Mouse (Mus musculus) liver, embryonic 13.5 days (tissue): Measurements from ENCODE around the gene Mcm7. TPM values are rescaled to one million over a fixed set of nuclear protein-coding genes. Genes with fewer than 3 reads are reported as not detected.

Source experiments
- microRNA counts: library from miRNA; unstranded; fragments of <30 nt; microRNA quantifications from one replicate; lab custom pipeline; 2016
- microRNA-seq: library from miRNA; unstranded; fragments of <30 nt; microRNA quantifications from one replicate; pipeline ENCODE4, GENCODE M21; 2016
- polyA plus RNA-seq: library from polyadenylated mRNA; unstranded; fragments of >200 nt; fragmentation: Nextera tagmentation; extraction: Ambion mirVana; gene quantifications from 2 replicates; pipeline ENCODE4 v1.2.1, GENCODE M21; 2015

The Mcm7 gene
- polyA plus RNA-seq, 1 experiment from 2014 or later = 224 TPM

MicroRNAs within 50 kb of the gene (microRNA counts, 519-probe panel; counts per million panel counts)
- microRNA mmu-miR-106b (lab: Ali Mortazavi, UCI) (6,134 counts per million, percentile 76 among the panel's probes with 10 or more counts), microRNA mmu-miR-25 (lab: Ali Mortazavi, UCI) (7,937 counts per million, percentile 96 among the panel's probes with 10 or more counts), microRNA mmu-miR-93 (lab: Ali Mortazavi, UCI) (6,045 counts per million, percentile 75 among the panel's probes with 10 or more counts)

Small RNA genes lying within 50 kb of the gene (microRNA-seq; reads per million reads assigned to microRNA genes)
- gene Mir106b (13,067 reads per million, percentile 95 among the genes with 10 or more reads in this experiment), gene Mir25 (1,197 reads per million, percentile 77 among the genes with 10 or more reads in this experiment), gene Mir93 (24,787 reads per million, percentile 97 among the genes with 10 or more reads in this experiment)

Other genes starting within 250 kb of the Mcm7 start
- gene Gjc3, start 209.3 kb downstream of the Mcm7 start, polyA plus RNA-seq = 0.03 TPM in 1 of 2 replicates, not detected in the other
- 0.38 and 0.44 TPM in 2 replicates for gene Azgp1, start 190.9 kb downstream of the Mcm7 start, polyA plus RNA-seq
- gene Smok3a, start 151.2 kb downstream of the Mcm7 start, polyA plus RNA-seq = not detected in 2 replicates
- gene Smok3b, start 151.0 kb downstream of the Mcm7 start, polyA plus RNA-seq = not detected in 2 replicates
- not detected in 2 replicates for gene Smok3c, start 119.2 kb downstream of the Mcm7 start, polyA plus RNA-seq
- 3.8 and 5.2 TPM in 2 replicates for gene Zkscan1, start 87.3 kb downstream of the Mcm7 start, polyA plus RNA-seq
- gene Zscan21, start 55.5 kb downstream of the Mcm7 start, polyA plus RNA-seq = 15.4 and 16.0 TPM in 2 replicates
- 4.6 and 5.2 TPM in 2 replicates for gene Zfp113, start 16.7 kb downstream of the Mcm7 start, polyA plus RNA-seq
- 180 TPM in 2 replicates for gene Cops6, start 11.4 kb downstream of the Mcm7 start, polyA plus RNA-seq
- 5.9 and 7.4 TPM in 2 replicates for gene Ap4m1, start 420 bp downstream of the Mcm7 start, polyA plus RNA-seq
- gene Taf6, start 15.0 kb upstream of the Mcm7 start, polyA plus RNA-seq = 39.1 and 50.9 TPM in 2 replicates
- gene Cnpy4, start 15.1 kb upstream of the Mcm7 start, polyA plus RNA-seq = 17.6 and 18.4 TPM in 2 replicates
- gene Mblac1, start 21.9 kb upstream of the Mcm7 start, polyA plus RNA-seq = 3.7 and 4.1 TPM in 2 replicates
- 0.07 and 0.08 TPM in 2 replicates for gene Nxpe5, start 53.5 kb upstream of the Mcm7 start, polyA plus RNA-seq
- gene Lamtor4, start 83.1 kb upstream of the Mcm7 start, polyA plus RNA-seq = 32.0 and 33.7 TPM in 2 replicates
- gene BC037034, start 91.6 kb upstream of the Mcm7 start, polyA plus RNA-seq = 2.8 and 3.6 TPM in 2 replicates
- gene Gal3st4, start 100.4 kb upstream of the Mcm7 start, polyA plus RNA-seq = 0.14 and 0.23 TPM in 2 replicates
- not detected in 2 replicates for gene Gm43720, start 107.5 kb upstream of the Mcm7 start, polyA plus RNA-seq
- 0.92 and 1.3 TPM in 2 replicates for gene Gpc2, start 107.6 kb upstream of the Mcm7 start, polyA plus RNA-seq
- 1.5 and 1.6 TPM in 2 replicates for gene Stag3, start 107.8 kb upstream of the Mcm7 start, polyA plus RNA-seq
- 0.36 and 0.53 TPM in 2 replicates for gene Pvrig, start 169.5 kb upstream of the Mcm7 start, polyA plus RNA-seq